Mouse (Mus musculus) layer of hippocampus, postnatal 25 days (tissue): ENCODE measurements at regions not wholly inside any gene's neighbourhood (a gene's known extent, or its start where the extent isn't known, plus 50 kb on each side); places are given as distances from the start of the nearest gene placed in this dataset.

Experiments used
- DNase-seq, 2 experiments: peaks; one replicate each; pipeline ENCODE4 v3.0.0; 2022; ENCODE audit warnings: mixed read lengths in 2 of 2, low spot score in 1 of 2; ENCODE audit errors: extremely low spot score in 1 of 2

DNA sequence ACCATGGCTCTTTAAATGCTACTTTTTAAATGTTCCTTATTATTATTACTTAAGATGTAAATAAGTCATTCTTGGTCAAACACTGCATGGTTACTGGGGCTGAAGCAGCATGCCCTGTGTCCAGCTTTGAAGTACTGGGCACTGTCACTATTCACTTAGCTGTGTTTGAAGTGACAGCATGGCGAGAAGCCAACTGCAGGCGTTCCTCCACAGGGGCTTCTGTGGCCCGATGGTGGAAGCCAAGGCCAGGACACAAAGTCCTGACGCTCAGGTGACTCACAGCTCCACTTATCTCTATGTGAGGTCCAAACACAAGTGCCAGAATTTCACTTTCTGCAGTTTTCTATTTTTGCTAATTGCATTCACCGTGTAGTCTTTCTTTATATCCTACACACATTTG, 65.3 kb downstream of the Cdca7 start:
- DNase-seq, result no peak

GRCm38 (mm10) chr2:72545453-72545852, 69.5 kb downstream of the Cdca7 start:
- DNase-seq, result no peak

DNA sequence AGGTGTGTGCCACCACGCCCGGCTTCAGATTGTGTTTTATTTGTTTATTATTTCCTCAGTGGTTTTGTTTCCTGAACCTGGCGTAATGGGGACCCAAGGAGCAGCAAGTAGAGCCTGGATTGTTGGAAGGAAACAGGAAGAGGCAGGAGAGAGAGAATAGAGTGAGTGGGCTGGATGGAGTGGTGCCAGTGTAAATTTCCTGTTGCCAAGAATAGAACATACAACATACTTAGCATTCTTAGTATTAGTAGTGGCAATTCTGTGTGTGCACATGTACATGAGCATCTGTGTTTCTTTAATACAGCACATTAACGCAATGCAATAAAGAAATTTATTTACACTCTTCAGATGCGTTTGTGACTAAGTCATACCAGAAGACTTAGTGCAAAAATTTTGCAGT, 70.5 kb downstream of the Cdca7 start:
- no peak for DNase-seq

- no peak for DNase-seq
Observed at GRCm38 (mm10) chr2:72546963-72547362, 71.0 kb downstream of the Cdca7 start.

DNA sequence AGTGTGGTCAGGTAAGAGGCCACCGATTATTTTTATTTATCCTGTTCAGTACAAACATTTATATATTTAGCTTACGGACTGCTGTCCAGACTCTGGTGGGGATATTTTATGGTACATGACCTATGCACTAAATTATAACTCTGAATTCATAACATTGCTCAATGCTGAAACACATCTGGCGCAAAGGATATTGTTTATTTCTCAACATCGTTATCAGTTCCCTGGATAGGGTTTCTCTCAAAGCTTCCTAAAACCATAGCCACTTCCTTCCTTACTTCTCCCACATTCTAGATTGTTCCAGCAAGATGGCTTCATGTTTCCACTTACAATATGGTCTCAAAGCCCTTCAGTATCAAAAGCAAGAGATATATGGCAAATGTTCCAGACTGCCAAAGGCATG, 75.3 kb downstream of the Cdca7 start:
- DNase-seq, result no peak

DNA sequence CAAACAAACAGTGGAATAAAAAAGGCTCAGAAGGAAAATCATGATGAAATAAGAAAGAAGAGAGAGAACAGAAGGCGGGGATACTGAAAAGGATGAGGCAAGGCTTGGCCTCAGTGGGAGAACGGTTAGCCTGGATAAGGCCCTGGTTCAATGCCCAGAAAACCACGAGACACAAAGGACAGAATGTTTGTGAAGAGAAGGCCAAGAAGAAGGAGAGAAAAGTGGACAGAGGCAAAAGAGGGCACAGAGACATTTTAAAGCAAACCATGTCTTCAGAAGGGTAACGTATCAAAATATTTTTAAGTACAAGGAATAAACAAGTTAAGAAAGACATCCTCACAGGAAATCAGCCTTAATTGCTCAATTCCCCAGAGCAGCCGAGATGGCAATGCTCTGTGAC, 78.6 kb downstream of the Cdca7 start:
- DNase-seq, result no peak

DNA sequence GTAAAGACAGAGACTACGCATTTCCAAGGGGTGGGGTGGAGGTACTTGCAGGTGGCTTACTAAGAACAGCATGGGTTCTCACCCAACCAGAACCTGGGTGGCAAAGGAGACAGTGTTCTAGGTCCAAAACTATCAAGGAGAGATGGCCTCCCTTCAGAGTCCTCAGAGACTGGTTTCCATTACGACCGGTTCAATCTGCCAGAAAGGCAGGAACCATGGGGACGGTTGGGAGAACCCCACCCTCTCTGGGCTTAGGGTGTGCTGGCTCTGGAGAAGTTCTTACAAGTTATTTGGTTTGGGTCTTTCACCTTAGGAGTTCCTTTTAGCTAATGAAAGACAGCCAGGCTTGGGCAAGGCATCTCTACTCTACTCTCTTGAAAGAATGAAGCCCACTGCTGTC, 79.2 kb downstream of the Cdca7 start:
- no peak for DNase-seq

GRCm38 (mm10) chr2:72555556-72555955, 79.6 kb downstream of the Cdca7 start:
- DNase-seq, result no peak

DNA sequence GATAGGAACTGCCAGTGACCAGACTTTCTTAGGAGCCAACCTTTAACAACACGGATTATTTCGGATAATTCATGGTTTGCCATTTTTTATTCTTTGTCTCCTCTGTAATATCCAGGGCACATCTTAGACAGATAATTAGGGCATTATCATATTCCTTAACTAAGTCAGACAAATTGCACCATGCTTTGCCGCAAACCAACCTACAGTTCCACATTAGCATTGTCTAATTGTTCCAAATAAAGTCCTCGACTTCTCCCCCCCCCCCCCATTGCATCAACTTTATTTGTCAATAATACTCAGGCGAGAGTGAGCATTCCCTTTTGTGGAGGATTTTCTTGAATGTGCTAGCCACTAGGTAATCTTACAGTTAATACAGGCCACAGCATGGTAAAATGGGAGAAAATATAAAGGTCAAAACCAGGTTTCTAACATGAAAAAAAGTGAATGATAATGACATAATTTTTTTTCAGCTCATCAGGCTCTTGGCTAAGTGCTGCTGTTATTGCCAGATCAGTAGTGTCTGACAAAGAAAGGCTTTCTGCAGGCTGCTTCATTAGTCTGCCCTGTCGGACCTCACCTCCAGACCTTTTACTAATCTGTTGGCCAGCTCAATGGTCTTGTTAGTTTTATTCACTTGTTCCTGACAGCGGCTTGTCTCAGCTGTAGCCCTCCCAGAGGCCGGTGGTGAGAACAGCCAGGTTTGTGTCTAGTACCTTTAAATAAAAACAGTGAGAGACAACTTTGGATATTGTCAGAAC, 80.3 kb downstream of the Cdca7 start:
- DNase-seq, result no peak

DNA sequence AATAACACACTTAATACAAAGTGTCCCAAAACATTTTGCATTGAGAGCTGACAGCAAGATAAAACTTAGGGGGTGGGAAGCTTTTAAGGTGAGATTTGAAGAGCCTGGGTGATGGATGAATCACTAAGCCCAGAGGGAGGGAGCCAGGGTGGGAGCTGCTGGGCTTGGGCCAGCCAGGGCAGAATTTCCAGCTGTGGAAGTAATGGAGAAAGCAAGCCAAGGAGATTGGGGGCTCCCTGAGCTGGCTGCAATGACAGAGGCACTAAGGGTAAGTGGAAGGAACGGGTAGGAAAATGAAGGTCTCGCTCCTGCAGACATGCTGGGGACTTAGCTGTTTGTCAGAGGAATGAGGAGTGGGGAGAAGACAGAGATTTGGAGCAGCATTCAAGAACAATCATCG, 81.2 kb downstream of the Cdca7 start:
- no peak for DNase-seq

DNA sequence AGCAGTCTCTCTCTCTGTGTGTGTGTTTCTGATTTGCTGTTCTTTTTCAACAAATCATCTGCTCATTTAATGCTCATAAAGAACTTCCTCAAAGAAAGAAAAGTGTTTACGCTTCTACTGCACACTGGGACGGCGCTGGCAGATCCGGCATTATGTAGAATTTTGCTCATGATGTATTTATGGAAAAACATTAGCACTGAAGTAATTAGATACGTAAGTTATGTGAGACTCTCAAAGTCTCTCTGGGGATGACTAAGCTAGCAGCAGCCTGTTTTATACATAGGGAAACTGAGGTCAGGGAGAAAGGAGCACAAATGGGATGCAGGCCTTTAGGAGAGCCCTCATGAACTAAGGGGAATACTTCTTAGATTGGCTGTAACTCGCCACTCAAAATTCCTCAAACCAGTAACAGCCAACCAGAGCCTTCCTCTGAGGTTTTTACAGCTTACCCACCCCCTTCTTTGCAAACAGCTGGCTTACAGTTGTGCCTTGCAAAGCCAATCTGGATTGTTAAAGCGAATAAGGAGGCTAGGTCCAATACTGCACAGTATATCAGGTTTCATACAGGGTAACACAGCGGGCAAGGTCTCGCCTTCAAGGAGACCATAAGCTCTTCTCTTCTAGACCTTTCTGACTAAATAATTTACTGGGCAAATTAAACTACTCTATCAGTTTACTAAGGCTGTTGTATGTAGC, 81.8 kb downstream of the Cdca7 start:
- no peak for DNase-seq

- no peak for DNase-seq
Observed at GRCm38 (mm10) chr2:72561383-72561782, 85.4 kb downstream of the Cdca7 start.

GRCm38 (mm10) chr2:72578322-72578721, 102.4 kb downstream of the Cdca7 start:
- no peak for DNase-seq

DNA sequence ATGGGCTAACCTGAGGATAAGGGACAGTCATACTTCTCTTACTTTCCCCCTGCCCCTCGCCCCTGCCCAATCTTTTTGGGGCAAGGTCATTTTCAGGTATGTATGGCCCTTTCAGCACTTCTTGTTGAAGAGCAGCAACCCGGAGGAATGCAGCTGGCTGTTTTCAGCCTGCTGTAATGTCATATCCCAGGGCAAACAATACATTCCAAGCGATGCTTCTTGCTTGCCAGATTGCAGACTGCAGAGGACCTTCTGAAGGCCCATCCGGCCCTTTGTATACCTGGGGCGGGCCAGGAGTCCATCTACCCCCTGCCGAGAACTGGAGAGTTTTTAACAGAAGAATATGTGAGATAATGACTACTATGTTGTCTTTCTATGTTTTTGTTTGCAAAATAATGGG, 105.2 kb downstream of the Cdca7 start:
- no peak for DNase-seq

GRCm38 (mm10) chr2:72588814-72589213, 112.9 kb downstream of the Cdca7 start:
- DNase-seq, result no peak

- DNase-seq, result no peak
Observed at GRCm38 (mm10) chr2:72592011-72592410, 116.1 kb downstream of the Cdca7 start.

- no peak for DNase-seq
Observed at GRCm38 (mm10) chr2:72596994-72597925, 121.3 kb downstream of the Cdca7 start.

DNA sequence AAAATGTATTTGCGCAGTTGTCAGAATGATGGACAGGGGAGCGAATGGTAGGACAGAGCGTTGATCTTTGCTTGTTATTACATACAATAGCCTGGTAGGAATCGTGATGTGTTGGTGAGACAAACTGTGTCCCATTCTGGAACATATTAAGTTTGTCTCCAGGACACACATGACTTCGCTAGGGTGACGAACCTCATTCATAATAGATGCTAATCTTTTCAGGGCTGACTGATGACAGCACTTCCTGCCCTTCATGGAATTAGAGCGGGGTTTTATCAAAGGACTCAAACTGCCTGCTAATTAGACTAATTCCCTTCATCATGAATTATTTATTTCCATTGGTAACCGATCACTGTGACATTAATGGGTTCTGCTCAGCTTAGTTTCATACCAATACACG, 122.0 kb downstream of the Cdca7 start:
- DNase-seq, result no peak

- no peak for DNase-seq
Observed at GRCm38 (mm10) chr2:72600723-72601122, 124.8 kb downstream of the Cdca7 start.

DNA sequence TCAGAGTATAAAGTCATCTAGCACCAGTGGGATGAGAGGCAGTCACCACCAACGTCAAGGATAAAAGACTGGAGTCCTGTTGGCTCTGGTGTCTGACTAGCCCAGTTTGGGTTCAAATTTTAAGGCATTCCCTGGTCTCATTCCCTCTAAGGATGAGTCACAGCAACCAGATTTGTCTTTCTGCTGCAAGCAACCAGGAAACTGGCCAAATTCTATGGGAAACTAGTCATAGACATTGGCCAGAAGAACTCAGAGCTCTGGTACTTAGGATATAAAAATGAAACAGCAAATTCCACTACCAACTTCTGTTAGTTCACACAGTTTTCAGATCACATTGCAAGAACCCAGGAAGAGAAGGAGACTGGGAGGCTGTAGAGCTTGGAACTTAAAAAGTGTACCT, 126.2 kb downstream of the Cdca7 start:
- DNase-seq, result no peak

DNA sequence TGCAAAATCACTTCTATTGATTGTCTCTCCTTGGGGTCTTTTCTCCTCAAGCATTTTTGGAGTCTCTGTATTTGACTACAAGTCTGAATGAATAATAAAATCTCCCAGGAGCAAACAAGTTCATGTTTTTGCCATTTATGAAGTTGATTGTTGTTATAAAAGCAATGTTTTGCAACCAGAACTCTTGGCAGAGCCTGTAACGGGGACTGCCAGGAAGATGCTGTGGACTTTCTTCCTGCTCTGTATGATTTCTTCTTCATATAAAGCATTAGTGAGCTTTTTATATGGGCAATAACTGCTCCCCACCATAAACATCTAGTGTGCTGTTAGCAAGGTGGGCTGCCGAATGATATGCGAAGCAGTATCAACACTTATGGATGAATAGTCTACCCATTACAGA, 136.3 kb downstream of the Cdca7 start:
- DNase-seq, result no peak
